Mouse (Mus musculus): Measurements from ENCODE around the gene Kremen1.

The Kremen1 gene

GRCm38 (mm10) chr11:5251112-5251511 is 10.2 kb downstream of the Kremen1 start:
- ChIA-PET CTCF (interaction anchor here in 2 of 4 experiments (0.8 to 2.0 kb wide), 3 partner anchors 69 to 136 kb away, joined by 3 to 9 read pairs (median 6); no protein-coding TSS in a partner anchor), POLR2A (interaction anchor here in 1 of 4 experiments (1.5 to 2.4 kb wide), 2 partner anchors 10 to 13 kb away, joined by 5 to 7 read pairs; partner anchors contain the start of gene Kremen1)

DNA sequence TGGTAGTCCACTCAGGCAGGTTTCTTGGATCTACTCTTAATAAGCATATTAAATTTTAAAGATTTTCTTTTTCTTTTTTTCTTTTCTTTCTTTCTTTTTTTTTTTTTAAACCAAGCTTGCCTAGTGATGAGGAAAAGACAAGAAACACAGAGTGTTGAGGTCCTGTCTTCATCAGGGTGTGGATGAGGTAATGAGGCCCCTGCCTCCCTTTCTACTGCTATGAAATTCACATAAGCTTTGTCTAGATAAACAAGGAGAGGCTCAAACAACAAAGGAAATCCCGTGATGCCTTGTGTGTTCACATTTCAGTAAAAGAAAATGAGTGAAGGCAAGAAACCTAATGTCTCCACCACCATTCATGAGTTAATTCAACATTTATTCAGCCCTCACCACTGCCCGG is 13.2 kb downstream of the Kremen1 start:
- POLR2A ChIA-PET: interaction anchor here in 1 of 4 experiments (0.6 to 1.3 kb wide), 4 partner anchors 10 to 509 kb away, joined by 3 to 5 read pairs (median 4); no protein-coding TSS in a partner anchor
- CTCF ChIA-PET: no interaction called here

DNA sequence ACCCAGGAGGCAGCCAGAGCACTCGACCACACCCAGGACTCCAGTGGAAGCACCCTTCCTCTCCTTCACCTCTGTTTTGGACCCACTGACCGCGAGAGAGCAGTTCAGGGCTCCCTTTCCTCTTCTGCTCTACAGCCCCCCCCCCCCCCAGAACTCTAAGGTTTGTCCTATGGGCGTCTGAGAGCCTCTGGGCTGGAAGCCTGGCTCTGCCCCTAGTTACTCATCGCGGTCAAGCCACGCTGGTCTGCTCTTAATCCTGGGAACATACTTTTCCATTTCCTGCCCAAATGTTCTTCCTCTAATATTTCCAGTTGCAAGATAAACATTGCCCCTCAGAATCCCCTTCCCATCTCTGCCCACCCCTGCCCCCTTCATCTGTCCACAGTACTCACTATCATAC is 15.9 kb downstream of the Kremen1 start:
- CTCF ChIA-PET: interaction anchor here in 2 of 4 experiments (1.2 to 1.9 kb wide), 2 partner anchors 64 to 130 kb away, joined by 4 read pairs; no protein-coding TSS in a partner anchor

DNA sequence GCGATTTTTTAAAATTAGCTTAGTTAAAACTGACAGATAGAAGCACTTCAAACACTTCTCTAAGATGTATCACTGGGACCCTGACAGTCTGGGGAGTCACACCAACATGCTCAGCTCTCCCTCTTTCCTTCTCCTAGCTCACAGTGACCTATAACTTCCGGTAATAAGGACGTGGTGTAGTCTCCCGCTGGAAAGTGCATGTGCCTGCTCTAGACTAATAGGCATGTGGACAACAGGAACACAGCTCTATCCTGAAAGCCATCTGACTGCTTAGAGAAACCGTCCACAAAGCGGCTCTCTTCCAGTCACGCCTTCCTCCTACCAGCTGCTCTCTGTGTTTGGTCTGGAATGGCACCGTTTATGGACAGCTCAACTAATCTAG is 16.6 kb downstream of the Kremen1 start:
- ChIA-PET CTCF (interaction anchor here in 3 of 4 experiments (1.2 to 1.9 kb wide), 4 partner anchors 63 to 130 kb away, joined by 3 to 4 read pairs (median 4); no protein-coding TSS in a partner anchor), POLR2A (interaction anchor here in 3 of 4 experiments (0.6 to 2.0 kb wide), 8 partner anchors 12 to 146 kb away, joined by 3 to 6 read pairs (median 4); partner anchors contain the start of genes Ewsr1 (in 1 of the 3) and Rhbdd3 (in 1 of the 3))

More for the DNA sequence above, 15.9 kb downstream of the Kremen1 start:
- POLR2A ChIA-PET: interaction anchor here in 2 of 4 experiments (0.6 to 1.9 kb wide), 3 partner anchors 145 to 1287 kb away, joined by 5 to 6 read pairs (median 6); partner anchors contain the start of genes Ewsr1 (in 1 of the 2) and Rhbdd3 (in 1 of the 2)

DNA sequence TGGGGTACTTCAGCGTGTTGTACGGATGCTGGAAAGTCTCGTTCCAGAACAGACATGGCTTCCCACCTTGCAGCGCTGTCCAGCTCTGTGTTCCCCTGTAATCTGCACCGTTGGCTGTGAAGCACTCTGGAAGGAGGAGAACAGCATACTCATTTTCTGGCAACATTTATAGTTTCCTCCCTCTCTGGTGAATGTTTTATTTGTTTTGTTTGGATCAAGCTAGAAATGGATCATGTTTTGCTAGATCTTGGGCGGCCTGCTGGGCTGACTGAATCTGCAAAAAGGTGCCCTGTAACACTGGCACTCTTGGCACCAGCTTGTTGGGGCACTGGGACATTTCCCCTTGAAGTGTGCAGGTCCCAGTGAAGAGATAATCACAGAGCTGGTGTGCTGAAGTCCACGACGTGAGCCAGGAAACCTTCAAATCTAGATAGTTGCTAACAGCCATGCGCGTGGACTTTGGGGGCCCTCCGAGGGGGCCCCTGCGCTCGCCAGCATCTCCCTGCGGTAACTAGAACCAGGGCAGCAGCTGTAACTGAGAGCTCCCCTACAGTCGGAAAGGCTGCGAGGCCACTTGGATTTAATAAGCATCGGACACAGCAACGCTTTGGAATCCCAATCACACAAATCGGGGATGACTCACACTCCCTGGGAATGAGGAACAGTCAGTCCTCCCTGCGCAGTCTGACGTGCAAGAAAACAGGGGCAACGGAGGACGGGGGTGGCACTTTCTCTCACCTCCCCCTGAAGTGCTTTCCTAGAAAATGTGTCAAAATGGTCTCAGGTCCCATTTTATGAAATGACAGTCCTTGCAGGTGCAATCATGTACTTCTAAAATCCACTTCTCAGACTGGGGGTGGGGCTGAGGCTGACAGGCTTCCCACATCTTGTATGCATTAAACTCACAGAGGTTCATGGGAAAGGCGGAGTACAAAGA is 17.3 kb downstream of the Kremen1 start:
- ChIA-PET CTCF (interaction anchor here (0.5 to 1.9 kb wide), 7 partner anchors 62 to 129 kb away, joined by 3 to 12 read pairs (median 4); no protein-coding TSS in a partner anchor), POLR2A (interaction anchor here in 3 of 4 experiments (0.6 to 2.0 kb wide), 12 partner anchors 9 to 145 kb away, joined by 3 to 6 read pairs (median 4); partner anchors contain the start of genes Ewsr1 (in 2 of the 3) and Rhbdd3 (in 1 of the 3))

DNA sequence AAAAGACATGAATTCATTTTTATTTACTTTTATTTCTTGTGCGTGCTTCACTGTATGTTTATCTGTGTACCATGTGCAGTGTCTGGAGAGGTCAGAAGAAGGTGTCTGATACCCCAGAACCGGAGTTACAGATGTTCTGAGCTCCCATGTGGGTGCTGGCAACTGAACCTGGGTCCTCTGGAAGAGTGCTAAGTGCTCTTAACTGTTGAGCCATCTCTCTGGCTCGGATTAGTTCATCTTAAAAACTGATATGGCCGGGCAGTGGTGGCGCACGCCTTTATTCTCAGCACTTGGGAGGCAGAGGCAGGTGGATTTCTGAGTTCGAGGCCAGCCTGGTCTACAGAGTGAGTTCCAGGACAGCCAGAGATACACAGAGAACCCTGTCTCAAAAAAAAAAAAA is 18.1 kb downstream of the Kremen1 start:
- ChIA-PET CTCF (interaction anchor here in 3 of 4 experiments (0.5 to 1.6 kb wide), 4 partner anchors 61 to 81 kb away, joined by 3 to 12 read pairs (median 4); no protein-coding TSS in a partner anchor), POLR2A (interaction anchor here in 3 of 4 experiments (1.0 to 2.0 kb wide), 5 partner anchors 11 to 144 kb away, joined by 3 to 6 read pairs (median 3); partner anchors contain the start of gene Ewsr1 (in 2 of the 3))

GRCm38 (mm10) chr11:5242158-5242557 is 19.2 kb downstream of the Kremen1 start:
- CTCF ChIA-PET: interaction anchor here in 2 of 4 experiments (0.8 to 1.1 kb wide), 3 partner anchors 18 to 127 kb away, joined by 3 to 5 read pairs (median 4); no protein-coding TSS in a partner anchor

DNA sequence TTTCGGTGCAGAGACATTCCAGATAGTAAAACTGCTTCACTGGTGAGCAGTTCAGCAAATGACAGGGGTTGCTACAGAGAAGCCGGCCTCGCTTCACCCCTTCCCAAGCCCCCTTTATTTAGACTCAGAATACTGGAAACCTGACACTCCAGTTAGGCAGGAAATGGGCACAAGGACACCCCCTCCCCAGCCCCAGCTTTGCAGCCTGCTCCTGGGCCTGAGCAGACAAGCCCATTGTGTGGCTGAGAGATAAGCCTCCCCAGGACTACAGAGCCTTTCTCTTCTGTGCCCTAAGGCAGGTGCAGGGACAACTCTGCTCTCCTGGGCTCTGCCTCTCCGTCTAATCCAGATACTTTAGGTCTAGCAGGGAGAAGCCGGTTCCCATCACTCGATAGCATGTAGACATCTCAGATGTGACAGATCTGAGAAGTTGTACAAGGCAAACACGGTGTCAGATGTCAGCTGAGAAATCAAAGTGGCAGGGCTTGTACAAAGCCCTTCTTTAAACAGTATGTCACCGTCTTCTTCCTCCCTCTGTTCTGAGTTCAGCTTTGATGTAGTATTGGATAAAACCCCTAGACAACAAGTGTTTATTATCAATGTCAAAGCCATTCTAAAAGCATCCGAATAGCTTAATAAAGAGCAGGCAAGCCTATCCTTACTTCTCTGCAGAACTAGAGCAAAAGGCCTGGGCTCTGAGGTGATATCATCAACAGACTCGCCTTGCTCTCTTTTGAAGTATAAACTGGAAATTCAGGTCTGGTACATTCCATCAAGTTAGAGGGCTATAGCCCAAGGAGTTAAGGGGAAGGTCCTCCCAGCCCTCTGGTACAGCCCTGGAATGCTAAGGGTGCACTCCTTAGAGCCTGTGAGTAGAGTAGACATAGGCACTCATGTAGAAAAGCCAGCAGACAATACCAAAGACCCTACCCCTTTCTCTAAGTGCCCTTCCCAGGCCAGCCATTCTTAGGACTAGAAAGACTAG is 21.4 kb downstream of the Kremen1 start:
- ChIA-PET POLR2A (interaction anchor here in 1 of 4 experiments (1.3 kb wide), 1 partner anchor 32 kb away, joined by 5 read pairs; no protein-coding TSS in a partner anchor), CTCF (interaction anchor here (0.5 to 1.4 kb wide), 5 partner anchors 10 to 58 kb away, joined by 3 to 4 read pairs (median 3); no protein-coding TSS in a partner anchor)

More at GRCm38 (mm10) chr11:5242158-5242557, 19.2 kb downstream of the Kremen1 start:
- POLR2A ChIA-PET: interaction anchor here in 3 of 4 experiments (0.6 to 1.4 kb wide), 7 partner anchors 11 to 647 kb away, joined by 3 to 6 read pairs (median 3); partner anchors contain the start of genes Ewsr1 (in 1 of the 3) and Rhbdd3 (in 1 of the 3)

DNA sequence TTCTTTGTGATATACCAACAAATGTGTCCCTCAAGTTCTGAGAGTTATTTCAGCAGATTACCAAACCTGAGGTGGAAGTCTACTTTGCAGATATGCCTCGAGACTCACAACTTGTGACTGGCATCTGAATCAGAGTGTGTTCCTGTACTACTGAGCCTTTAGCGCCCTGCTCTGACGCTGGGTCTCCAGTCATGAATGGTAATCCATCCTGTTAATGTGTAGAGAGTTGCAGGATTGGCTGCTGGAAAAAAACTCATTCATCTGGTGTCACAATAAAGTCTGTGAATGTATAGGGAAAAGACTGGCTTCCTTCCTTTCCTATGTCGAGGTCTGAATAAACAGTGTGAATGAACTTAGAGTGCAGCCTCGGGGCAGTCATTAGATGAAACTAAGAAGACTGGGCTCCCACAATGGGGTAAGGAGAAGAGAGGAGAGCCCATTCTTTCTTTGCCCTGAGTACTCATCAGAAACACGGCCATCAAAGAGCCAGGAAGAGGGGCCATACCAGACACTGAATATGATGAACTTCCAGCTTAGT is 41.4 kb downstream of the Kremen1 start:
- CTCF ChIA-PET: no interaction called here
- POLR2A ChIA-PET: no interaction called here

- POLR2A ChIA-PET: interaction anchor here in 1 of 4 experiments (1.5 kb wide), 1 partner anchor 12 kb away, joined by 3 read pairs; no protein-coding TSS in a partner anchor
- CTCF ChIA-PET: no interaction called here
Measured at GRCm38 (mm10) chr11:5219371-5219770, 42.0 kb downstream of the Kremen1 start.

DNA sequence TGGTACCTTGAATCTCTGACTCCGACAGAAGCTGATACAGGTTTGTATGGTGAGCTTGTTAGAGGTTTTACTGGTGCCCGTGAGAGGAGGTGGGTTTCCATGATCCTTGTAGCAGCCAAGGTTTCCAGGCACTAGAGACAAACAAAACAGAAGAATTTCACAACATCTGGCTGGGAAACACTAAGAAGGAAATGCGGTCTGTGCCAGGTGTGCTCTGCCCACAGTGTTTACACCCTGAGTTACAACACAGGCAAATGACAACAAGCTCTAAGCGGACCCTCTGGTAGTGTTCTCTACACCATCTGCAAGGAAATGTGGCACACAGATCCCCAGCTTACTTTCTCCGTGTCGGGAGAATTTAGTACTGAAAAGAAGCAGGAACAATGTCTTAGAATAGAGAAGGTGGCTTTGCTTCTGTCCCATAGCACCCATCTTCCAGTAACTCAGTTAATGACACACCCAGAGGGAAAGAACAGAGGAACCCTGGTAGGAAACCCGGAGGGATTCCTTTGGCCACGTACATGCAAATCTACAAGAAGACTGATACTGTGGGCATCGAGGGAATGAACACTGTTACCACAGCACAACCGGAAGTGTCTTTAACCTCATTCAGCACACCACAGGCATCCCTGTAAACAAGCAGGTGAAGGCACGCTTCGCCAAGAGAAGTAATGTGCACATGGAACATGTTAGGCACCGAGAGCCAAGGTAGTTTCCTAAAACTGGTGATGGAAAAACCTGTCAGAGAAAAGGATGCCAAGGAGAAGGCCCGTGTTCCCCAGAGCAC is 45.8 kb downstream of the Kremen1 start:
- ChIA-PET CTCF (interaction anchor here in 1 of 4 experiments (0.6 kb wide), 1 partner anchor 414 kb away, joined by 4 read pairs; no protein-coding TSS in a partner anchor), POLR2A (interaction anchor here in 2 of 4 experiments (0.5 to 1.0 kb wide), 2 partner anchors 34 to 109 kb away, joined by 3 to 5 read pairs; no protein-coding TSS in a partner anchor)

- POLR2A ChIA-PET: no interaction called here
- CTCF ChIA-PET: interaction anchor here in 1 of 4 experiments (0.6 kb wide), 1 partner anchor 49 kb away, joined by 3 read pairs; no protein-coding TSS in a partner anchor
Measured at GRCm38 (mm10) chr11:5214483-5215040, 46.8 kb downstream of the Kremen1 start.

GRCm38 (mm10) chr11:5203054-5203453 is 58.3 kb downstream of the Kremen1 start:
- ChIA-PET POLR2A (interaction anchor here in 2 of 4 experiments (0.7 to 2.0 kb wide), 5 partner anchors 9 to 240 kb away, joined by 3 to 4 read pairs (median 4); no protein-coding TSS in a partner anchor), CTCF (interaction anchor here in 1 of 4 experiments (1.4 kb wide), 1 partner anchor 21 kb away, joined by 4 read pairs; no protein-coding TSS in a partner anchor)

DNA sequence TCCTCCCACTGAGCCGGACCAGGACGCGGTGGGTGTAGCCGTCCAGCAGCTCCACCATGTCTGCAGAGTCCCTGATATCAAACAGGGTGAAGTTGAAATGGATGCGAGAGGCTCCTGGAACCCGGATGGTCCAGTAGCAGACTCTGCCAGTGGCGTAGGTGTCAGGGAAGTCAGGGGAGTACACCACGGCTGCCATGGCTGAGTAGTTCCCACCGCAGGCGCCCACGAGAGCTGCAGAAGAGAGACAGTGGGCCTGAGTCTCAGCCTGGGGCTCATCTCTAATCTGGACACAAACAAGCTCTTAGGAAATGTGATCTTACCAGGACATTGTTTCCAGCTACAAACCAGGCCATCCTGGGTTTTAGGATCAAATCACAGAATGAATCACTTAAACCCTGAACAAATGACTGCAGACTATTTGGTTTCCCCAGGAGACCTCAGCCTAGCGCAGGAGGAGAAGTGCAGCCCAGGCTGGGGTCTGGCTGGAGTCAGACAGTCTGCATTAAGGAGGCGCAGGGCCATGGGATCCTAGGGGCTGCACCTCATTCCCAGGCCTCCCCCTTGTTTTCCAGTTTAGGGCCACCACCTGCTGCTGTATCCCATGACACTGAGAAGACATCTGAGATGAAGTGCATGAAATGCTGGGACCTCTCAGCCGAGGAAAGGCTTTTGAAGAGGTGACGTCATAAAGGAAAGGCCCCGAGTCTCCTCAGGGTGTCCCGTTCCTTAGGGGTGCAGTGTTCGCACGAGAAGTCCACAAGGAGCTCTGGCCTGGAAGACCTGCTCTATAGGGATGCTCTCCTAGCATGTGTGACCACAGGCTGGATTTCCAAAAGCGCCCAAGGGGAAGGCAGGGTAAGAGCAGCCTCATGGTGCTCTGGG is 59.3 kb downstream of the Kremen1 start:
- CTCF ChIA-PET: interaction anchor here in 1 of 4 experiments (1.8 kb wide), 1 partner anchor 20 kb away, joined by 6 read pairs; no protein-coding TSS in a partner anchor
- POLR2A ChIA-PET: interaction anchor here in 2 of 4 experiments (0.7 to 2.0 kb wide), 4 partner anchors 10 to 241 kb away, joined by 3 to 4 read pairs (median 4); no protein-coding TSS in a partner anchor

DNA sequence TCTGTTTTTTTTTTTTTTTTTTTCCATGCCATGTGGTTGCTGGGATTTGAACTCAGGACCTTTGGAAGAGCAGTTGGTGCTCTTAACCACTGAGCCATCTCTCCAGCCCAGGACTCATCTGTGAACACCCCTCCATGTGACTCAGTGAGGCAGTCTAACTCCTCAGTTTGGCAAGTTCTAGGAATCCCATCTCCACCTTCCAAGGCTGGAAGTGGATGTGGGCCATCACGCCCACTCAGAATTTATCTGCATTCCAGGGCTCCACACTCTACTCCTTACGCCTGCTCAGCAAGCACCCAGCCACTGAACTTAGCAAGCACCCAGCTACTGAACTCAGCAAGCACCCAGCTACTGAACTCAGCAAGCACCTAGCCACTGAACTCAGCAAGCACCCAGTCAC is 61.5 kb downstream of the Kremen1 start:
- ChIA-PET CTCF (no interaction called here), POLR2A (no interaction called here)
